Mouse (Mus musculus) liver, embryonic 16.5 days (tissue): ENCODE data around the gene Fam98b. TPM values are rescaled to one million over a fixed set of nuclear protein-coding genes. Genes with fewer than 3 reads are reported as not detected.

Source experiments
- ATAC-seq: fragments of 200-750 bp; cut with Nextera tagmentation; 2 replicates; pipeline ENCODE4 v1.8.0; 2017; ENCODE audit warnings: low read depth, mild to moderate bottlenecking, moderate number of reproducible peaks, moderate library complexity
- H3K27ac ChIP-seq: fragments of 300-500 bp; sonication (generic); 2 replicates; pipeline ENCODE4 v1.5.1; 2014; ENCODE audit warnings: mild to moderate bottlenecking, low read length
- H3K27me3 ChIP-seq: fragments of 300-500 bp; sonication (generic); 2 replicates; pipeline ENCODE4 v1.6.1; 2014; ENCODE audit warnings: low read depth, low read length, mixed read lengths; ENCODE audit not compliant: control insufficient read depth, insufficient read depth
- H3K36me3 ChIP-seq: fragments of 300-500 bp; sonication (generic); 2 replicates; pipeline ENCODE4 v1.6.1; 2014; ENCODE audit warnings: mild to moderate bottlenecking; ENCODE audit not compliant: control insufficient read depth, insufficient read depth
- H3K4me1 ChIP-seq: fragments of 300-500 bp; sonication (generic); 2 replicates; pipeline ENCODE4 v1.6.1; 2014; ENCODE audit warnings: low read depth, low read length, mixed read lengths; ENCODE audit not compliant: control insufficient read depth
- H3K4me2 ChIP-seq: fragments of 300-500 bp; sonication (generic); 2 replicates; pipeline ENCODE4 v1.6.1; 2014; ENCODE audit warnings: low read depth, low read length, mixed read lengths
- H3K4me3 ChIP-seq: fragments of 300-500 bp; sonication (generic); 2 replicates; pipeline ENCODE4 v1.5.1; 2014; ENCODE audit warnings: low read depth, mild to moderate bottlenecking, low read length
- H3K9ac ChIP-seq: fragments of 300-500 bp; sonication (generic); 2 replicates; pipeline ENCODE4 v1.6.1; 2014; ENCODE audit warnings: low read depth, low read length
- H3K9me3 ChIP-seq: fragments of 300-500 bp; sonication (generic); replicated peaks from 2 replicates; pipeline ENCODE4 v1.6.1; 2016; ENCODE audit warnings: low read length; ENCODE audit not compliant: control insufficient read depth
- WGBS: fragments of 180-500 bp; shearing (Covaris S2); extraction: QIAGEN DNeasy Blood & Tissue Kit; methylation state at CpG from one replicate; pipeline ENCODE4 v1.1.7; 2014; ENCODE audit not compliant: insufficient replicate concordance; 5-methylcytosine and 5-hydroxymethylcytosine counted together
- polyA plus RNA-seq: library from polyadenylated mRNA; unstranded; fragments of >200 nt; fragmentation: Nextera tagmentation; extraction: Ambion mirVana; gene quantifications from 2 replicates; pipeline ENCODE4 v1.2.1, GENCODE M21; 2015

The Fam98b gene
- polyA plus RNA-seq, 1 experiment from 2014 or later = 1.8 TPM

- no peaks in the 10 kb centered on the region for H3K27me3 ChIP-seq
- H3K36me3 ChIP-seq = no peaks in the 10 kb centered on the region
- H3K4me3 ChIP-seq = no peak overlapping the region
- no peak for ATAC-seq
- no peak overlapping the region for H3K27ac ChIP-seq
- WGBS = 67% methylated on average over 9 of the region's 9 CpGs
- H3K4me1 ChIP-seq = no peaks in the 10 kb centered on the region
- H3K9ac ChIP-seq = no peak overlapping the region
- H3K4me2 ChIP-seq = no peak overlapping the region
- no peaks in the 10 kb centered on the region for H3K9me3 ChIP-seq
Observed at GRCm38 (mm10) chr2:117222651-117223050, 26.9 kb upstream of the Fam98b start.

GRCm38 (mm10) chr2:117228601-117229125 lies 20.9 kb upstream of the Fam98b start:
- no peaks in the 10 kb centered on the region for H3K36me3 ChIP-seq
- 66% methylated on average over 11 of the region's 11 CpGs for WGBS
- no peak for ATAC-seq

GRCm38 (mm10) chr2:117230261-117230660 lies 19.3 kb upstream of the Fam98b start:
- Histone ChIP-seq H3K9ac (no peak overlapping the region), H3K4me1 (no peaks in the 10 kb centered on the region), H3K27me3 (no peaks in the 10 kb centered on the region), H3K4me3 (no peak overlapping the region), H3K36me3 (no peaks in the 10 kb centered on the region), H3K4me2 (no peak overlapping the region), H3K27ac (no peak overlapping the region), H3K9me3 (no peaks in the 10 kb centered on the region)
- no peak for ATAC-seq
- 73% methylated on average over 7 of the region's 7 CpGs for WGBS

More at GRCm38 (mm10) chr2:117228601-117229125, 20.9 kb upstream of the Fam98b start:
- no peak overlapping the region for H3K9ac ChIP-seq
- H3K4me3 ChIP-seq = no peak overlapping the region
- no peaks in the 10 kb centered on the region for H3K9me3 ChIP-seq
- no peaks in the 10 kb centered on the region for H3K4me1 ChIP-seq
- H3K27ac ChIP-seq = no peak overlapping the region
- H3K27me3 ChIP-seq = no peaks in the 10 kb centered on the region
- H3K4me2 ChIP-seq = no peak overlapping the region

- WGBS = 5% methylated on average over 13 of the region's 13 CpGs
- ATAC-seq = no peak
- H3K27ac ChIP-seq = no peak overlapping the region
- no peak overlapping the region for H3K9ac ChIP-seq
- no peaks in the 10 kb centered on the region for H3K36me3 ChIP-seq
- no peaks in the 10 kb centered on the region for H3K9me3 ChIP-seq
- H3K27me3 ChIP-seq = no peaks in the 10 kb centered on the region
- no peaks in the 10 kb centered on the region for H3K4me1 ChIP-seq
- H3K4me2 ChIP-seq = no peak overlapping the region
- H3K4me3 ChIP-seq = no peak overlapping the region
Observed at GRCm38 (mm10) chr2:117231257-117231656, 18.3 kb upstream of the Fam98b start.

- H3K9ac ChIP-seq = no peak overlapping the region
- no peak overlapping the region for H3K4me2 ChIP-seq
- H3K9me3 ChIP-seq = no peaks in the 10 kb centered on the region
- H3K4me1 ChIP-seq = no peaks in the 10 kb centered on the region
- WGBS = 62% methylated on average over 4 of the region's 4 CpGs
- no peak for ATAC-seq
- no peaks in the 10 kb centered on the region for H3K36me3 ChIP-seq
- no peaks in the 10 kb centered on the region; the same call in 1 of the 2 replicates for H3K27me3 ChIP-seq
- H3K27ac ChIP-seq = no peak overlapping the region
- no peak overlapping the region for H3K4me3 ChIP-seq
Observed at GRCm38 (mm10) chr2:117241953-117242352, 7.6 kb upstream of the Fam98b start.

GRCm38 (mm10) chr2:117250001-117250510 lies 517 bp downstream of the Fam98b start:
- Histone ChIP-seq H3K4me3 (peak overlapping the region; percentile 84), H3K9ac (peak overlapping the region; percentile 87), H3K9me3 (no peaks in the 10 kb centered on the region), H3K27me3 (no peaks in the 10 kb centered on the region), H3K4me2 (peak overlapping the region; percentile 72), H3K4me1 (no peaks in the 10 kb centered on the region; the same call in 1 of the 2 replicates), H3K27ac (0 out of 2 replicates have a peak overlapping the region, but pooled peaks have one; percentile 48), H3K36me3 (no peaks in the 10 kb centered on the region)
- WGBS = 0% methylated on average over 24 of the region's 24 CpGs
- peak; percentile 47 for ATAC-seq

GRCm38 (mm10) chr2:117255415-117255814 lies 5.9 kb downstream of the Fam98b start:
- Histone ChIP-seq H3K9me3 (no peaks in the 10 kb centered on the region), H3K27me3 (no peaks in the 10 kb centered on the region), H3K4me2 (no peak overlapping the region), H3K4me1 (no peaks in the 10 kb centered on the region; the same call in 1 of the 2 replicates), H3K36me3 (no peaks in the 10 kb centered on the region), H3K9ac (no peak overlapping the region), H3K4me3 (no peak overlapping the region), H3K27ac (no peak overlapping the region)
- 53% methylated on average over 2 of the region's 2 CpGs for WGBS
- no peak for ATAC-seq

- WGBS = 11% methylated on average over 1 of the region's 1 CpGs
- H3K4me2 ChIP-seq = no peak overlapping the region
- no peak overlapping the region for H3K4me3 ChIP-seq
Observed at GRCm38 (mm10) chr2:117257617-117258016, 8.1 kb downstream of the Fam98b start.

GRCm38 (mm10) chr2:117262184-117262583 lies 12.6 kb downstream of the Fam98b start:
- Histone ChIP-seq H3K4me1 (no peaks in the 10 kb centered on the region), H3K27me3 (no peaks in the 10 kb centered on the region), H3K9me3 (no peaks in the 10 kb centered on the region), H3K36me3 (no peaks in the 10 kb centered on the region), H3K4me3 (no peak overlapping the region), H3K4me2 (no peak overlapping the region), H3K27ac (no peak overlapping the region), H3K9ac (no peak overlapping the region)
- 70% methylated on average over 5 of the region's 5 CpGs for WGBS
- no peak for ATAC-seq

More at GRCm38 (mm10) chr2:117257617-117258016, 8.1 kb downstream of the Fam98b start:
- H3K36me3 ChIP-seq = no peaks in the 10 kb centered on the region
- no peaks in the 10 kb centered on the region for H3K4me1 ChIP-seq
- H3K9me3 ChIP-seq = no peaks in the 10 kb centered on the region
- H3K27ac ChIP-seq = no peak overlapping the region
- H3K9ac ChIP-seq = no peak overlapping the region
- H3K27me3 ChIP-seq = no peaks in the 10 kb centered on the region
- 0 out of 2 replicates have a peak, but pooled peaks have one; percentile 19 for ATAC-seq
